28 mouse cellular contexts compared by ENCODE assay signal in the genomic region with DNA sequence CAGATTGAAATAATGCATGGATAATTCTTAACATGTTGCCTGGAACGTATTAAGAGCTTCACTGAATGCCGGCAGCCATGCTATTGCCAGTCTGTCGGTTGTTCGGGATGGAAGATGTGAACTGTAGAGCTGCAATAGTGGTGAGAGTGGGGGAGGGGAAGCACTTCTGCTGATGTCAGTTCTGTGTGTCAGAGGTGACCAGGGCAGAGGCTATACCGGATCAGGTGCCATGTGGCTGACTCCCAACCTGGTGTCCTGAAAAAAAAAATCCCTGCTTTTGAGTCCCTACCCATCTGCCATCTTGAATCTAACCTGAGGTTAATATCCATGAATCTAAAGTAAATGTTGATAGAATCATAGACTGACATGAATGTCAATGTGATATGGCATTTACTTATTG. TPM values are rescaled to one million over a fixed set of nuclear protein-coding genes. Genes with fewer than 3 reads are reported as not detected.
"Had no signal": no experiment of that assay in that cellular context is flagged by ENCODE, and none has a peak within 500 bp of the region (broad histone marks: within the 10 kb centered on the region; RNA-seq: fewer than 3 reads in every experiment).

No protein-coding gene starts in this region.

- H3K4me3 ChIP-seq: gastrocnemius, adult 2 months; heart, embryonic 10.5 days; heart, embryonic 12.5 days; hindbrain, embryonic 10.5 days; hindbrain, embryonic 12.5 days; intestine, embryonic 15.5 days; layer of hippocampus, adult 2 months; limb, embryonic 13.5 days; limb, embryonic 15.5 days; liver, embryonic 13.5 days; liver, embryonic 15.5 days had no signal

- DNase-seq: gastrocnemius, adult 2 months; gastrocnemius, postnatal 10 days; gastrocnemius, postnatal 25 days; heart, adult 18-20 months; heart, postnatal 10 days; heart, postnatal 4 days; kidney, adult 18-20 months; kidney, adult 8-10 months; kidney, postnatal 10 days; kidney, postnatal 25 days; kidney, postnatal 4 days; layer of hippocampus, postnatal 36 days; left cerebral cortex, postnatal 4 days; liver, embryonic 13.5 days had no signal

- H3K4me1 ChIP-seq: liver, embryonic 15.5 days had no signal

- H3K9me3 ChIP-seq: heart, embryonic 10.5 days; heart, embryonic 12.5 days; hindbrain, embryonic 10.5 days; hindbrain, embryonic 12.5 days; intestine, embryonic 15.5 days; limb, embryonic 13.5 days; limb, embryonic 15.5 days; liver, embryonic 13.5 days; liver, embryonic 15.5 days had no signal

- H3K9ac ChIP-seq: heart, embryonic 12.5 days; hindbrain, embryonic 12.5 days; hindbrain, embryonic 14.5 days; intestine, embryonic 15.5 days; limb, embryonic 13.5 days; limb, embryonic 15.5 days; liver, embryonic 13.5 days; liver, embryonic 15.5 days had no signal

- H3K27me3 ChIP-seq: heart, embryonic 12.5 days; hindbrain, embryonic 12.5 days; intestine, embryonic 15.5 days; limb, embryonic 13.5 days; limb, embryonic 15.5 days; liver, embryonic 13.5 days; liver, embryonic 15.5 days had no signal

- H3K27ac ChIP-seq: gastrocnemius, adult 2 months; heart, embryonic 10.5 days; hindbrain, embryonic 10.5 days; hindbrain, embryonic 12.5 days; hindbrain, embryonic 14.5 days; intestine, embryonic 15.5 days; layer of hippocampus, adult 2 months; limb, embryonic 13.5 days; limb, embryonic 15.5 days; liver, embryonic 13.5 days; liver, embryonic 15.5 days had no signal

- ATAC-seq: hindbrain, embryonic 16.5 days; inflammation-experienced regulatory T-cells, adult 6 months; intestine, embryonic 15.5 days; intestine, postnatal 0 days had no signal

- H3K36me3 ChIP-seq: heart, embryonic 10.5 days; heart, embryonic 12.5 days; hindbrain, embryonic 10.5 days; hindbrain, embryonic 12.5 days; intestine, embryonic 15.5 days; limb, embryonic 13.5 days; limb, embryonic 15.5 days; liver, embryonic 13.5 days; liver, embryonic 15.5 days had no signal

- H3K4me2 ChIP-seq: heart, embryonic 12.5 days; hindbrain, embryonic 12.5 days; hindbrain, embryonic 14.5 days; intestine, embryonic 15.5 days; limb, embryonic 13.5 days; limb, embryonic 15.5 days; liver, embryonic 13.5 days; liver, embryonic 15.5 days had no signal

RNA-seq across cellular contexts. Expression of a gene that starts 39.0 kb away (rescaled TPM):
- total RNA-seq: granulocyte monocyte progenitor cell, adult 5-6 weeks had no signal
